Mouse (Mus musculus) CH12.LX (cell line): Measurements from ENCODE around the gene Wfdc17. TPM values are rescaled to one million over a fixed set of nuclear protein-coding genes. Genes with fewer than 3 reads are reported as not detected.

Source experiments
- DNase-seq: peaks from one replicate; pipeline ENCODE4 v3.0.0-alpha.2; 2013; ENCODE audit errors: extremely low read depth
- H3K27ac ChIP-seq: 2 replicates; pipeline ENCODE4 v1.5.1; 2012; ENCODE audit warnings: low read depth, mild to moderate bottlenecking, control low read depth, moderate library complexity; ENCODE audit not compliant: insufficient read depth
- H3K27me3 ChIP-seq: replicated peaks from 2 replicates; pipeline ENCODE3; 2012; ENCODE audit warnings: inconsistent platforms
- H3K36me3 ChIP-seq, 2 experiments: replicated peaks in 1 of 2; 2 replicates each; pipeline versions ENCODE3 to v1.6.1; 2012; ENCODE audit warnings: inconsistent platforms in 1 of 2, low read length in 1 of 2, mild to moderate bottlenecking in 1 of 2, mixed read lengths in 1 of 2, moderate library complexity in 1 of 2; ENCODE audit not compliant: control insufficient read depth in 1 of 2, insufficient read depth in 1 of 2
- H3K4me1 ChIP-seq, 2 experiments: 2 replicates each; pipeline ENCODE4 v1.6.1; 2012; ENCODE audit warnings: inconsistent platforms in 1 of 2, moderate library complexity in 1 of 2; ENCODE audit not compliant: insufficient read depth in 2 of 2, control insufficient read depth in 1 of 2
- H3K4me2 ChIP-seq: 2 replicates; pipeline ENCODE4 v1.6.1; 2012; ENCODE audit warnings: low read depth, mild to moderate bottlenecking, control low read depth; ENCODE audit not compliant: poor library complexity, insufficient read depth, severe bottlenecking
- H3K4me3 ChIP-seq, 3 experiments: fragments of 150-350 bp in 1 of 3; sonication (generic) in 1 of 3; replicated peaks in 1 of 3; 2 replicates each; pipeline versions ENCODE3 to v1.5.1; 2011 to 2012; ENCODE audit warnings: low read depth in 2 of 3, low read length in 2 of 3, mild to moderate bottlenecking in 2 of 3, moderate library complexity in 2 of 3, control low read depth in 1 of 3, improper control_type of control experiment in 1 of 3, inconsistent platforms in 1 of 3, mixed read lengths in 1 of 3; ENCODE audit not compliant: poor library complexity in 1 of 3
- H3K79me2 ChIP-seq: replicated peaks from 2 replicates; pipeline ENCODE4 v1.6.1; 2012; ENCODE audit warnings: mild to moderate bottlenecking, moderate library complexity; ENCODE audit not compliant: control insufficient read depth, poor library complexity, insufficient read depth, severe bottlenecking; ENCODE audit errors: extremely low read depth
- H3K9ac ChIP-seq: 2 replicates; pipeline ENCODE4 v1.6.1; 2012; ENCODE audit warnings: low read depth, mild to moderate bottlenecking, control low read depth, moderate library complexity; ENCODE audit not compliant: insufficient read depth
- H3K9me3 ChIP-seq: replicated peaks from 2 replicates; pipeline ENCODE3; 2012; ENCODE audit warnings: low read length, inconsistent platforms, mixed read lengths
- BHLHE40 ChIP-seq: IDR thresholded peaks from 2 replicates; pipeline ENCODE4 v1.6.1; 2011; ENCODE audit warnings: mild to moderate bottlenecking, low read depth, low read length, improper control_type of control experiment
- CHD1 ChIP-seq: IDR thresholded peaks from 2 replicates; pipeline ENCODE4 v1.6.1; 2012; ENCODE audit warnings: low read depth, low read length, improper control_type of control experiment, inconsistent platforms
- CHD2 ChIP-seq: IDR thresholded peaks from 2 replicates; pipeline ENCODE4 v1.6.1; 2011; ENCODE audit warnings: low read length, improper control_type of control experiment
- CTCF ChIP-seq, 2 experiments: IDR thresholded peaks in 1 of 2; conservative IDR thresholded peaks in 1 of 2; 2 replicates each; pipeline ENCODE4 v1.5.1; 2011 to 2012; ENCODE audit warnings: low read depth in 2 of 2, low read length in 2 of 2, improper control_type of control experiment in 1 of 2, inconsistent platforms in 1 of 2, mild to moderate bottlenecking in 1 of 2, moderate library complexity in 1 of 2
- E2F4 ChIP-seq: IDR thresholded peaks from 2 replicates; pipeline ENCODE4 v1.6.1; 2011; ENCODE audit warnings: low read depth, low read length, improper control_type of control experiment; ENCODE audit not compliant: insufficient replicate concordance
- ELF1 ChIP-seq: IDR thresholded peaks from 2 replicates; pipeline ENCODE4 v1.6.1; 2014; ENCODE audit warnings: low read depth, mild to moderate bottlenecking, inconsistent platforms, low read length, improper control_type of control experiment
- EP300 ChIP-seq: IDR thresholded peaks from 2 replicates; pipeline ENCODE4 v1.6.1; 2011; ENCODE audit warnings: low read length, improper control_type of control experiment
- ETS1 ChIP-seq: conservative IDR thresholded peaks from 2 replicates; pipeline ENCODE4 v1.6.1; 2012; ENCODE audit warnings: low read depth, mild to moderate bottlenecking, inconsistent platforms, low read length, improper control_type of control experiment, moderate library complexity
- GABPA ChIP-seq: IDR thresholded peaks from 2 replicates; pipeline ENCODE4 v1.6.1; 2012; ENCODE audit warnings: low read depth, low read length, improper control_type of control experiment, inconsistent platforms; ENCODE audit not compliant: insufficient replicate concordance
- IRF4 ChIP-seq: IDR thresholded peaks from 2 replicates; pipeline ENCODE4 v1.6.1; 2014; ENCODE audit warnings: low read depth, mild to moderate bottlenecking, inconsistent platforms, low read length, improper control_type of control experiment
- JUN ChIP-seq: IDR thresholded peaks from 2 replicates; pipeline ENCODE4 v1.6.1; 2011; ENCODE audit warnings: low read depth, mild to moderate bottlenecking, low read length, improper control_type of control experiment, moderate library complexity; ENCODE audit not compliant: insufficient read depth
- JUND ChIP-seq: conservative IDR thresholded peaks from 2 replicates; pipeline ENCODE4 v1.6.1; 2011; ENCODE audit warnings: low read depth, low read length, improper control_type of control experiment
- KAT2A ChIP-seq: IDR thresholded peaks from 2 replicates; pipeline ENCODE4 v1.6.1; 2012; ENCODE audit warnings: low read length, improper control_type of control experiment, inconsistent platforms; ENCODE audit not compliant: insufficient replicate concordance
- MAX ChIP-seq: IDR thresholded peaks from 2 replicates; pipeline ENCODE4 v1.6.1; 2011; ENCODE audit warnings: low read length, improper control_type of control experiment
- MAZ ChIP-seq: IDR thresholded peaks from 2 replicates; pipeline ENCODE4 v1.6.1; 2012; ENCODE audit warnings: low read depth, mild to moderate bottlenecking, inconsistent platforms, low read length, improper control_type of control experiment, moderate library complexity
- MEF2A ChIP-seq: IDR thresholded peaks from 2 replicates; pipeline ENCODE4 v1.6.1; 2014; ENCODE audit warnings: low read depth, mild to moderate bottlenecking, inconsistent platforms, low read length, improper control_type of control experiment, borderline replicate concordance
- MXI1 ChIP-seq: IDR thresholded peaks from 2 replicates; pipeline ENCODE4 v1.6.1; 2011; ENCODE audit warnings: mild to moderate bottlenecking, low read depth, low read length, improper control_type of control experiment
- MYC ChIP-seq: IDR thresholded peaks from 2 replicates; pipeline ENCODE4 v1.6.1; 2011; ENCODE audit warnings: low read depth, mild to moderate bottlenecking, improper control_type of control experiment, low read length
- NELFE ChIP-seq: IDR thresholded peaks from 2 replicates; pipeline ENCODE4 v1.6.1; 2011; ENCODE audit warnings: low read depth, low read length, improper control_type of control experiment
- NRF1 ChIP-seq: IDR thresholded peaks from 2 replicates; pipeline ENCODE4 v1.6.1; 2014; ENCODE audit warnings: low read depth, mild to moderate bottlenecking, inconsistent platforms, low read length, improper control_type of control experiment, moderate library complexity
- PAX5 ChIP-seq: IDR thresholded peaks from 2 replicates; pipeline ENCODE4 v1.6.1; 2012; ENCODE audit warnings: low read length, inconsistent platforms, mixed read lengths
- POLR2AphosphoS2 ChIP-seq: IDR thresholded peaks from 2 replicates; pipeline ENCODE4 v1.6.1; 2011; ENCODE audit warnings: low read depth, low read length, improper control_type of control experiment
- RAD21 ChIP-seq: IDR thresholded peaks from 2 replicates; pipeline ENCODE4 v1.6.1; 2011; ENCODE audit warnings: low read depth, mild to moderate bottlenecking, low read length, improper control_type of control experiment, moderate library complexity
- RCOR1 ChIP-seq: conservative IDR thresholded peaks from 2 replicates; pipeline ENCODE4 v1.6.1; 2012; ENCODE audit warnings: low read depth, mild to moderate bottlenecking, inconsistent platforms, low read length, improper control_type of control experiment
- SIN3A ChIP-seq: IDR thresholded peaks from 2 replicates; pipeline ENCODE4 v1.6.1; 2012; ENCODE audit warnings: low read length, improper control_type of control experiment, inconsistent platforms
- TBP ChIP-seq: conservative IDR thresholded peaks from 2 replicates; pipeline ENCODE4 v1.6.1; 2011; ENCODE audit warnings: low read depth, low read length, improper control_type of control experiment
- TCF12 ChIP-seq: IDR thresholded peaks from 2 replicates; pipeline ENCODE4 v1.6.1; 2014; ENCODE audit warnings: low read depth, mild to moderate bottlenecking, inconsistent platforms, low read length, improper control_type of control experiment
- USF1 ChIP-seq: IDR thresholded peaks from 2 replicates; pipeline ENCODE4 v1.6.1; 2014; ENCODE audit warnings: low read depth, mild to moderate bottlenecking, inconsistent platforms, low read length, improper control_type of control experiment
- ZC3H11A ChIP-seq: IDR thresholded peaks from 2 replicates; pipeline ENCODE4 v1.6.1; 2012; ENCODE audit warnings: low read depth, mild to moderate bottlenecking, inconsistent platforms, low read length, improper control_type of control experiment
- ZKSCAN1 ChIP-seq: IDR thresholded peaks from 2 replicates; pipeline ENCODE4 v1.6.1; 2012; ENCODE audit warnings: low read depth, inconsistent platforms, low read length, improper control_type of control experiment, borderline replicate concordance
- ZMIZ1 ChIP-seq: IDR thresholded peaks from 2 replicates; pipeline ENCODE4 v1.6.1; 2012; ENCODE audit warnings: low read depth, mild to moderate bottlenecking, inconsistent platforms, low read length, improper control_type of control experiment
- ZNF384 ChIP-seq: IDR thresholded peaks from 2 replicates; pipeline ENCODE4 v1.6.1; 2012; ENCODE audit warnings: low read depth, low read length, improper control_type of control experiment, inconsistent platforms
- dilution Hi-C: fragments of 300-500 bp; cut with MboI; formaldehyde crosslinking; loops from 2 replicates; pipeline ENCODE4 v1.14.3; 2020; ENCODE audit warnings: low sequenced_read_pairs; ENCODE audit not compliant: extremely low pct_unique_long_range_greater_than_20kb, extremely low pct_ligation_motif_present
- in situ Hi-C: fragments of 300-500 bp; cut with MboI; formaldehyde crosslinking; loops from 3 replicates; pipeline ENCODE4 v1.14.3; 2019; ENCODE audit warnings: low sequenced_read_pairs, low pct_ligation_motif_present, low pct_unique_long_range_greater_than_20kb, mixed read lengths
- polyA plus RNA-seq: library from polyadenylated mRNA; unstranded; fragments of >175 nt; gene quantifications from 2 replicates; pipeline ENCODE4 v1.2.1, GENCODE M21; 2012; ENCODE audit warnings: low read depth; ENCODE audit not compliant: insufficient read length
- total RNA-seq, 2 experiments: library from RNA; depleted of rRNA; stranded (reverse); fragments of 300-350 nt in 1 of 2; fragments of >200 nt in 1 of 2; gene quantifications; 2 replicates each; pipeline ENCODE4 v1.2.3; 2012 to 2014

Gene Wfdc17
- total and polyA plus RNA-seq, 3 experiments: not detected

DNA sequence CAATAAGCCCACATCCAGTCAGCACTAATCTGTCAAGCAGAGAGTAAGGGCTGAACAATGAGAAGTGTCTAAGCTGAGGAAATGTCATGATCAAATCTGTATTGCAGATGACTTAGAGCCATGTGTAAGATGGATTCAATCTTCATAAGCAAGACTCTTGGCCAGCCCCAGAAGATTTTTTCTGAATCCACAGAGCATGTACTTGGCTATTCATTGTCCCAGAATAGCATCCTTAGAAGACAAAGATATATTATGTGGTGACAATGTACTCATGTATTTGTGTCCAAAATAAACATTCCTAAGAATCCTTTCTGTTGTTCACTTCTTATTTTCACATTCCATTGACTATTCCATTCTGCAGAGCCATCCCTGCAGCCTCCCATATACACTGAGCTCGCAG, 13.9 kb upstream of the Wfdc17 start:
- Histone ChIP-seq H3K9me3 (no peaks in the 10 kb centered on the region), H3K27ac (no peak overlapping the region), H3K4me3 (no peak overlapping the region), H3K36me3 (no peaks in the 10 kb centered on the region), H3K4me1 (peaks cover 4 to 9% of the 10 kb centered on the region in 2 experiments), H3K79me2 (no peaks in the 10 kb centered on the region), H3K9ac (no peak overlapping the region), H3K4me2 (no peak overlapping the region), H3K27me3 (no peaks in the 10 kb centered on the region)
- in situ Hi-C loops: no loop called here
- dilution Hi-C loops: no loop called here
- TF ChIP-seq MAX (no peak), RCOR1 (no peak), JUND (no peak), PAX5 (no peak), SIN3A (no peak), USF1 (no peak), MAZ (no peak), IRF4 (no peak), TCF12 (no peak), TBP (no peak), MEF2A (no peak)
- DNase-seq: no peak

DNA sequence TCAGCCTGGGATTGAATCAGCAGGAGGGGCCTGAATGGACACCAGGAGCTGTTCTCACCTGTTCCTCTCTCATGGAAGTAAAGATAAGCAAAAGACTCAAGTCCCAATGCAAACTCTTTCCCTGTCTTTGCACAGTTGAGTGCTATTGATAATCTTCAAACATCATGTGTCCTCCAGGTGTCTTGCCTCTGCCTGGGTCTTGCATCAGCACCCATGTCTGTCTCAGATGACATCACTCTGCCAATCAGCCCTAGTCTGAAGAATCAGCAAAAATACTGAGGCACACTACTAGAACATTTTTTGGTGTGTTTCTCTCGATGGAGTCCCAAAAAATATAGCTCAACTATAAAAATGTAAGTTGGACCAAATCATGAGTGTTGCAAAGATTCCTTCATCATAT, 11.8 kb upstream of the Wfdc17 start:
- peak; percentile 42 for DNase-seq
- no peaks in the 10 kb centered on the region for H3K79me2 ChIP-seq
- H3K27ac ChIP-seq: no peak overlapping the region
- H3K4me2 ChIP-seq: no peak overlapping the region
- no peak overlapping the region for H3K4me3 ChIP-seq
- H3K9ac ChIP-seq: no peak overlapping the region
- no peaks in the 10 kb centered on the region for H3K9me3 ChIP-seq
- peaks cover 4 to 9% of the 10 kb centered on the region in 2 experiments for H3K4me1 ChIP-seq
- H3K27me3 ChIP-seq: peaks cover 3% of the 10 kb centered on the region
- no peaks in the 10 kb centered on the region for H3K36me3 ChIP-seq
- dilution Hi-C loops (no loop called here), in situ Hi-C loops (no loop called here)
- peak; percentile 17; the same call in 1 of the 2 replicates for TF ChIP-seq JUN
- TF ChIP-seq CHD2: no peak
- no peak for TF ChIP-seq E2F4
- no peak for TF ChIP-seq ELF1
- no peak for TF ChIP-seq CTCF (conservative IDR thresholded peaks at IDR 0.05 in 1 of 2, IDR thresholded peaks at IDR 0.05 in 1 of 2; ENCODE audit: low read depth in 2 of 2, low read length in 2 of 2)
- TF ChIP-seq TCF12: peak; percentile 36; the same call in 1 of the 2 replicates
- no peak for TF ChIP-seq ZKSCAN1
- no peak for TF ChIP-seq TBP
- TF ChIP-seq NELFE: no peak
- no peak for TF ChIP-seq EP300
- no peak for TF ChIP-seq POLR2AphosphoS2
- no peak for TF ChIP-seq ZMIZ1
- TF ChIP-seq IRF4: no peak
- peak; percentile 71 for TF ChIP-seq ETS1
- TF ChIP-seq RCOR1: no peak
- TF ChIP-seq ZC3H11A: no peak
- TF ChIP-seq GABPA: no peak
- TF ChIP-seq MAX: peak; percentile 48; the same call in 1 of the 2 replicates
- no peak for TF ChIP-seq BHLHE40
- no peak for TF ChIP-seq MYC
- no peak for TF ChIP-seq RAD21
- no peak for TF ChIP-seq USF1
- no peak for TF ChIP-seq ZNF384
- TF ChIP-seq JUND: no peak; the same call in 1 of the 2 replicates
- no peak for TF ChIP-seq MXI1
- TF ChIP-seq CHD1: no peak
- TF ChIP-seq KAT2A: no peak
- TF ChIP-seq NRF1: no peak
- peak; percentile 54; the same call in 1 of the 2 replicates for TF ChIP-seq MEF2A
- TF ChIP-seq SIN3A: no peak
- TF ChIP-seq MAZ: no peak
